Mouse (Mus musculus): ENCODE results near the gene Srgap3.

- no peak for TF ChIP-seq CTCF (conservative IDR thresholded peaks at IDR 0.05; ENCODE audit: low read length)
- no peak for TF ChIP-seq POU5F1 (IDR thresholded peaks at IDR 0.05; ENCODE audit: borderline replicate concordance, low read length)
Measured at GRCm38 (mm10) chr6:112752007-112752406, 195.1 kb downstream of the Srgap3 start.

All from E14TG2a.4 (cell line).